Mouse (Mus musculus): Measurements from ENCODE around the gene Lmx1a. TPM values are rescaled to one million over a fixed set of nuclear protein-coding genes. Genes with fewer than 3 reads are reported as not detected.

The Lmx1a gene
- total and polyA plus RNA-seq, 3 experiments = 0.02 TPM; not detected in 2

- Histone ChIP-seq H3K79me2 (replicated peaks; ENCODE audit: control insufficient read depth, insufficient read depth, low read length) (no peaks in the 10 kb centered on the region), H3K4me1 (ENCODE audit: control insufficient read depth, insufficient read depth, low read length) (no peaks in the 10 kb centered on the region), H3K27ac (no peak overlapping the region), H3K4me3 (no peak overlapping the region), H3K9ac (ENCODE audit: low read depth, low read length) (no peak overlapping the region), H3K36me3 (ENCODE audit: control insufficient read depth, insufficient read depth, low read length) (no peaks in the 10 kb centered on the region), H3K27me3 (ENCODE audit: control insufficient read depth, insufficient read depth, low read length) (no peaks in the 10 kb centered on the region)
- intact Hi-C loops (cut with DNase I) = no loop called here
- no peak for TF ChIP-seq CTCF (IDR thresholded peaks at IDR 0.05)
- TF ChIP-seq POLR2A (IDR thresholded peaks at IDR 0.05; ENCODE audit: insufficient read depth, low read depth, low read length) = no peak
- TF ChIP-seq EP300 (IDR thresholded peaks at IDR 0.05; ENCODE audit: insufficient read depth, low read depth, low read length) = no peak
- DNase-seq = no peak
- 65% methylated on average over 4 of the region's 4 CpGs for WGBS
Observed at GRCm38 (mm10) chr1:167854801-167855200, 165.8 kb downstream of the Lmx1a start.

- Histone ChIP-seq H3K79me2 (replicated peaks; ENCODE audit: control insufficient read depth, insufficient read depth, low read length) (no peaks in the 10 kb centered on the region), H3K27me3 (ENCODE audit: control insufficient read depth, insufficient read depth, low read length) (no peaks in the 10 kb centered on the region), H3K36me3 (ENCODE audit: control insufficient read depth, insufficient read depth, low read length) (no peaks in the 10 kb centered on the region), H3K9ac (ENCODE audit: low read depth, low read length) (no peak overlapping the region), H3K4me1 (ENCODE audit: control insufficient read depth, insufficient read depth, low read length) (no peaks in the 10 kb centered on the region), H3K27ac (no peak overlapping the region), H3K4me3 (no peak overlapping the region)
- no peak for DNase-seq
- TF ChIP-seq CTCF (IDR thresholded peaks at IDR 0.05) (no peak), EP300 (IDR thresholded peaks at IDR 0.05; ENCODE audit: insufficient read depth, low read depth, low read length) (no peak), POLR2A (IDR thresholded peaks at IDR 0.05; ENCODE audit: insufficient read depth, low read depth, low read length) (no peak)
- 81% methylated on average over 1 of the region's 1 CpGs for WGBS
- intact Hi-C loops (cut with DNase I) = no loop called here
Observed at GRCm38 (mm10) chr1:167872028-167872427, 183.0 kb downstream of the Lmx1a start.

DNA sequence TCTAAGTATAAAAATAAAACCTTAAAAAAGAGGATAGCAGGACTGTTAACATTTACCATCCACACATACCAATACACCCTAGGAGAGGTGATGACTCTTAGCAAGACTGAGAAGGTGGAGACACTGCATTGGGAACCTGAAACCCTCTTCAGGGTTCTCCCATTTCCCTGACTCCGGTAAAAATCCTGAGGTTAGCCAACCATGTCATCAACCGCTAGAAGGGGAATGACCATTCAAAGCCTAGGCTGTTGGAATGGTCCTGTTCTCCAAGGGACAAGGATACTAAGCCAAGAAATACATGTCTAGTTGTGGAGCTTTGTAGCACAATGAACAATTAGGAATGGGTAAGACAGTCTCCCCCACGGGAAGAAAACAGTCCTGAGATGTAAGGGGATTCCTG, 185.1 kb downstream of the Lmx1a start:
- Histone ChIP-seq H3K9ac (ENCODE audit: low read depth, low read length) (no peak overlapping the region), H3K27me3 (ENCODE audit: control insufficient read depth, insufficient read depth, low read length) (no peaks in the 10 kb centered on the region), H3K36me3 (ENCODE audit: control insufficient read depth, insufficient read depth, low read length) (no peaks in the 10 kb centered on the region), H3K4me3 (no peak overlapping the region), H3K79me2 (replicated peaks; ENCODE audit: control insufficient read depth, insufficient read depth, low read length) (no peaks in the 10 kb centered on the region), H3K27ac (no peak overlapping the region), H3K4me1 (ENCODE audit: control insufficient read depth, insufficient read depth, low read length) (no peaks in the 10 kb centered on the region)
- TF ChIP-seq CTCF (IDR thresholded peaks at IDR 0.05) (no peak), EP300 (IDR thresholded peaks at IDR 0.05; ENCODE audit: insufficient read depth, low read depth, low read length) (no peak), POLR2A (IDR thresholded peaks at IDR 0.05; ENCODE audit: insufficient read depth, low read depth, low read length) (no peak)
- 65% methylated on average over 3 of the region's 3 CpGs for WGBS
- intact Hi-C loops (cut with DNase I) = no loop called here
- DNase-seq = no peak

GRCm38 (mm10) chr1:167877931-167878330, 188.9 kb downstream of the Lmx1a start:
- no peaks in the 10 kb centered on the region for H3K79me2 ChIP-seq (replicated peaks; ENCODE audit: control insufficient read depth, insufficient read depth, low read length)
- H3K27me3 ChIP-seq (ENCODE audit: control insufficient read depth, insufficient read depth, low read length) = no peaks in the 10 kb centered on the region
- H3K36me3 ChIP-seq (ENCODE audit: control insufficient read depth, insufficient read depth, low read length) = no peaks in the 10 kb centered on the region
- intact Hi-C loops (cut with DNase I) = no loop called here
- TF ChIP-seq CTCF (IDR thresholded peaks at IDR 0.05) = no peak
- no peak for TF ChIP-seq POLR2A (IDR thresholded peaks at IDR 0.05; ENCODE audit: insufficient read depth, low read depth, low read length)
- TF ChIP-seq EP300 (IDR thresholded peaks at IDR 0.05; ENCODE audit: insufficient read depth, low read depth, low read length) = no peak
- H3K27ac ChIP-seq = no peak overlapping the region
- no peak overlapping the region for H3K9ac ChIP-seq (ENCODE audit: low read depth, low read length)
- no peak overlapping the region for H3K4me3 ChIP-seq
- H3K4me1 ChIP-seq (ENCODE audit: control insufficient read depth, insufficient read depth, low read length) = no peaks in the 10 kb centered on the region
- WGBS = 62% methylated on average over 4 of the region's 4 CpGs
- no peak for DNase-seq

DNA sequence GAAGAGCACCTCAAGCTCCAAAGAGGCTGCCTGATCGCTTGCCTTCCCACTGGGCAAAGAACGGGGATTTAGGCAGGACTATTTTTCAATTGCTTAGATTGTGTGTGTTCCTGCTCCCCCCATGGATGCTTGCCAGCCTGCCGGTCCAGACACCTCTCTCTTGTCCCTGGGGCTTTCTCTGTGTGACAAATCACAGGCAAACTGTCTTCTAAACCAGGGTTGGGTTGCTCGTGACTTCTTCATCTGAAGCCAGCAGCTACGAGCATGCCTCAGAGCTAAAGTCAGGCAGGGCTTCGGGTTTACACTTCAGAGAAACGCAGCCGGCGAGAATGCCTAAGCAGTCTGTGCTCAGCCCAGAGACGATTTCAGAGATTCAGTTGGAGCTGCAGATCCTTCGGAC, 189.3 kb downstream of the Lmx1a start:
- no peak overlapping the region for H3K4me3 ChIP-seq
- no peaks in the 10 kb centered on the region for H3K4me1 ChIP-seq (ENCODE audit: control insufficient read depth, insufficient read depth, low read length)
- WGBS = 68% methylated on average over 11 of the region's 11 CpGs
- H3K27ac ChIP-seq = no peak overlapping the region
- no peaks in the 10 kb centered on the region for H3K36me3 ChIP-seq (ENCODE audit: control insufficient read depth, insufficient read depth, low read length)
- H3K79me2 ChIP-seq (replicated peaks; ENCODE audit: control insufficient read depth, insufficient read depth, low read length) = no peaks in the 10 kb centered on the region
- TF ChIP-seq EP300 (IDR thresholded peaks at IDR 0.05; ENCODE audit: insufficient read depth, low read depth, low read length) (no peak), CTCF (IDR thresholded peaks at IDR 0.05) (no peak)
- no peak for DNase-seq
- H3K27me3 ChIP-seq (ENCODE audit: control insufficient read depth, insufficient read depth, low read length) = no peaks in the 10 kb centered on the region
- no peak overlapping the region for H3K9ac ChIP-seq (ENCODE audit: low read depth, low read length)
- intact Hi-C loops (cut with DNase I) = no loop called here

GRCm38 (mm10) chr1:167885776-167886175, 196.7 kb downstream of the Lmx1a start:
- Histone ChIP-seq H3K27ac (no peak overlapping the region), H3K27me3 (ENCODE audit: control insufficient read depth, insufficient read depth, low read length) (no peaks in the 10 kb centered on the region), H3K4me1 (ENCODE audit: control insufficient read depth, insufficient read depth, low read length) (no peaks in the 10 kb centered on the region), H3K4me3 (no peak overlapping the region), H3K9ac (ENCODE audit: low read depth, low read length) (no peak overlapping the region), H3K79me2 (replicated peaks; ENCODE audit: control insufficient read depth, insufficient read depth, low read length) (no peaks in the 10 kb centered on the region), H3K36me3 (ENCODE audit: control insufficient read depth, insufficient read depth, low read length) (no peaks in the 10 kb centered on the region)
- intact Hi-C loops (cut with DNase I) = no loop called here
- no peak for DNase-seq
- TF ChIP-seq EP300 (IDR thresholded peaks at IDR 0.05; ENCODE audit: insufficient read depth, low read depth, low read length) (no peak), POLR2A (IDR thresholded peaks at IDR 0.05; ENCODE audit: insufficient read depth, low read depth, low read length) (no peak), CTCF (IDR thresholded peaks at IDR 0.05) (no peak)
- 85% methylated on average over 5 of the region's 5 CpGs for WGBS
